Mouse (Mus musculus): ENCODE measurements at regions not wholly inside any gene's neighbourhood (a gene's known extent, or its start where the extent isn't known, plus 50 kb on each side); places are given as distances from the start of the nearest gene placed in this dataset.

GRCm38 (mm10) chr2:128416416-128416815 is 174.6 kb upstream of the Spdye4c start:
- TF ChIP-seq MAFK (IDR thresholded peaks at IDR 0.05; ENCODE audit: insufficient replicate concordance, low read length) (no peak), ZC3H11A (IDR thresholded peaks at IDR 0.05; ENCODE audit: low read depth, low read length) (no peak)

All from CH12.LX (cell line).